Comparison of ENCODE assay signal across 10 mouse cellular contexts in the genomic region with DNA sequence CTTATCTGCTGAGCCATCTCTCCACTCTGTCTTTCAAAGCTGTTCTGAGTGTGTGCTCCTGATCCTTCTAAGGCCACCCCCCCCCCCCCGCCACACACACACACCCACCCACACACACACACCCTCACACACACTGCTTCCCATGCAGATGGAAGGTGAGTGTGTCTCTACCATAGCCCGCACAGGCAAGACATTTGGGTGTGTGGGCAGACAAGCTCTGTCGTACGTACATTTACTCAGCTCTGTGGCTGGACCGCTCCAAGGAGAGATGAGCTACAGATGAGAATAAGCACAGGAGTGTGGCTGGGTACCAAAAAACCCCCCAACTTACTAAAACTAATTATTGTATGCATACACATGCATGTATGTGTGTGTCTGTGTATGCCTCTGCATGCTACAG.
"Had no signal": no experiment of that assay in that cellular context is flagged by ENCODE, and none has a peak within 500 bp of the region (broad histone marks: within the 10 kb centered on the region; RNA-seq: fewer than 3 reads in every experiment).

No protein-coding gene starts in this region.

- ATAC-seq: midbrain, embryonic 16.5 days had no signal

- DNase-seq: lung, adult 18-20 months; lung, embryonic 14.5 days; lung, postnatal 10 days; lung, postnatal 4 days; midbrain, embryonic 14.5 days; right cerebral cortex, postnatal 25 days; thymus, adult 18-20 months; thymus, postnatal 14 days; thymus, postnatal 36 days had no signal
